Mouse (Mus musculus): ENCODE results near the gene Rps6kb1.

Rps6kb1 gene

DNA sequence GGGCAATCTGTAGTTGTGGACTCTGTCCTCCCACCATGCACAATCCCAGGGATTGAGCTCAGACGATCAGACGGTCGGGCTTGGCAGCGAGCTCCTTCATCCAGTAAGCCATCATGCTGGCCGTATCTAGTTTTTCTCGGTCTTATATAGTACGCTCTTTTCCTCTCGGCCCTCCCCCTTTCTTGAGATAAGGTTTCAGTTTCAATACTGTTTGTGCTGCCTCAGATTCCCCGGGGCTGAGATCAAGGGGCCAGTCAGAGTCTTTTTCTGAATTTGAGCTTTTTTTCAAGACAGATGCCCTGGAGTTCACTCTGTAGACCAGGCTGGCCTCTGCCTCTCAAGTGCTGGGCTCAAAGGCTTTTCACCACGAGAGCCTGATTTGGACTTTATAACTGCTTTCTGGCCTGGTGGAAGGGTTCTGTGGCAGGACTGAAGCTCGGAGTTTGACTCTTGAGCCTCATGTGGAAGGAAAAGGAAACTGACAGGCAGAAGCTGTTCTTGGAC, 36.7 kb upstream of the Rps6kb1 start:
- DNase-seq (ENCODE audit: low spot score in 2 of 2), result no peak

DNA sequence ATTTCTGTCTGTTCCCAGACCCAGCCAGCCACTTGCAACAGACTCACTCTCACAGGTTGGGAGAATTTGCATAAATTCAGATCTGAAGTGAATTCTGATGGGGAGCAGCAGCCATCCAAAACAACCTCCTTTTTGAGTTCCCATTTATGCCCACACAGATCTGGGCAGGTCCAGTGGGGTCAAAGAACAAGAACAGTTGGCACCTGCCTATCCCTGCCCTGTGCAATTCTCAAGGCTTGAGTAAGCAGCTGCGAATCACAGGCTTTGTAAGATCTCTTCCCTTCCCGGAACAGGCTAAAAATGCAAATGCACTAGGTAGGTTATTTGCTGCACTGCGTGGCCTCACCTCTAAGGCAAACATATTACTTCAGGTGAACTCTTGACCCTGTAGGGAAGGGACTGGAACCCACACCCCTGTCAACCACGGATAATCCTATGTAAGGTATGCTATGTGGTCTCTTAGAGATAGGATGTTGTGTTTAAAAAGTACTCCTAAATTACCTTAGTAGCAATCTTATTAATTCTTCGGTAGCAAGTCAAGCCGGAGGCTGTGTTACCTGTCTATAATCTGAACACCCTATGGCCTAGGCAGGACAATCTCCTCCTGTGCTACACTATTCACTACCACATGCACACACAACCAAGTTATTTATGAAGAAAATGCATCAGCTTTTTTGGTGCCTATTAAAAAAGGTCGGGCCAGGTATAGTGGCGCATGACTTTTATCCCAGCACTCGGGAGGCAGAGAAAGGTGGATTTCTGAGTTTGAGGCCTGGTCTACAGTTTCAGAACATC, 35.9 kb upstream of the Rps6kb1 start:
- no peak for DNase-seq (ENCODE audit: low spot score in 2 of 2)

DNA sequence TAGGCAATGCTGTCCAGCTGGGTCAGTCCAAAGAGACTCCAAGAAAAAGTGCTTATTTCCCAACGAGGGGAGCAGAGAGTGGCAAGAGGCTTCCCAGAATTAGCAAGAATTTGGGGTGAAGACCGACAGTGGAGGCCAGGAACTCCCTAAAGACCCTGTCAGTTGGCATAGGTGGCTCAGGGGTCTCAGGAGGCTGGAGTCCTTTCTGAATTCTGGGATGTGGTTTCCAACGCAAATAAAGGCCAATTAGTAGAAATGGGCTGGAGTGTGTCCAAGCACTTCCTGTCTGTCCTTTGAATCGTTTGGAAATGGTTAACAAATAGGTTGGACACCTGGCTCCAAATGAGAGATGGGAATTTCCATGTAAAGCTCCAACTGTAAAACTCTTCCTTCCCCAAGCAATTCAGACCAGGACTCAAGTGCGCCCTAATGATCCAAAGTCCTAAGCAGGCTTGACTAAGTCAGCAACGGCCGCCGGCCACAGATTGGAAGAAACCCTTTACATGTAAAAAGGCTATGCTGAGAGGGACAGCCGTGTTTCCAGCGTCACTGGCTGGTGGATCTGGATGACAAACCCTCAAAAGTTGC, 35.2 kb upstream of the Rps6kb1 start:
- DNase-seq (ENCODE audit: low spot score in 2 of 2), result no peak

DNA sequence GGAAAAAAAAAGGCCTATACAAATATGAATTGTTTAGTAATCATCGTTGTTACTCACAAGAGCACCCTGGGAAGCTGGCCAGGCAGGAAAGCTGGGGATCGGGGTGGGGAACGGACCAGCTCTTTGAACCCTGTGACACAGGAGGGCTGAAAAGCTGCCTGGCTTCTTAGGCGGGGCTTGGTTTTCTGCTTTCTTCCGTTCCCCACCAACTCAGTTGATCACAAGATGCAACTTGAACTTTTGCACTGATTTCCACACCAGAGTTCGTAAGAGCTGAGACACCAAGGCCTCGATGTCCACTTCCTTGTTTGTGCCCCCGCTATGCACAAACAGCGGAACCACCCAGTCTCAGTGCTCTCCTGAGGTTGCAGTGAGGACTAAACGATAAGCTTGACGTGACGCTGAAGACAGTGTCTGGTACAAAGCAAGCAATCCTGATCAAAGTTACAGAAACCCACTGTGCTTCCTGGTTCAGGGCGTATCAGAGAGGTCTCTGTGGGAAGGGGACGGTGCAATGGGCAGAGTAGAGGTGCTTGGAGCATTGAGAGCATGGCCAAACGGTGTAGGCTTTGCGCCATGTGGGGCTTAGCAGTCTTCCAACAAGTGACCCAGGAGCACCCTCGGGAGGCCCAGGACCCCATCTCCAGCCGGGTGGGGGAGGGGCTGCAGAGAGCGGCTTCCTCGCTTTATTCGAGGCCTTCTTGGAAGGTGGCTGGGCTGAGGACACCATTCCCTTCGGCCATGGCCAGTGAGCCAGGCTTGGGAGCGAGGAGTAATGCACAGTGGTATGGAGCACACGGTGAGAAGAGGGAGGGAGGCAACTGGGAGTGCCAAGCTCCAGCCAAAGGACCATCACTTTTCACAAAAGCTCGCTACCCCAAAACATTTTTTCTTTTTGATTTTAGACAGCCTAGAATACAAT, 34.5 kb upstream of the Rps6kb1 start:
- no peak for DNase-seq (ENCODE audit: low spot score in 2 of 2)

DNA sequence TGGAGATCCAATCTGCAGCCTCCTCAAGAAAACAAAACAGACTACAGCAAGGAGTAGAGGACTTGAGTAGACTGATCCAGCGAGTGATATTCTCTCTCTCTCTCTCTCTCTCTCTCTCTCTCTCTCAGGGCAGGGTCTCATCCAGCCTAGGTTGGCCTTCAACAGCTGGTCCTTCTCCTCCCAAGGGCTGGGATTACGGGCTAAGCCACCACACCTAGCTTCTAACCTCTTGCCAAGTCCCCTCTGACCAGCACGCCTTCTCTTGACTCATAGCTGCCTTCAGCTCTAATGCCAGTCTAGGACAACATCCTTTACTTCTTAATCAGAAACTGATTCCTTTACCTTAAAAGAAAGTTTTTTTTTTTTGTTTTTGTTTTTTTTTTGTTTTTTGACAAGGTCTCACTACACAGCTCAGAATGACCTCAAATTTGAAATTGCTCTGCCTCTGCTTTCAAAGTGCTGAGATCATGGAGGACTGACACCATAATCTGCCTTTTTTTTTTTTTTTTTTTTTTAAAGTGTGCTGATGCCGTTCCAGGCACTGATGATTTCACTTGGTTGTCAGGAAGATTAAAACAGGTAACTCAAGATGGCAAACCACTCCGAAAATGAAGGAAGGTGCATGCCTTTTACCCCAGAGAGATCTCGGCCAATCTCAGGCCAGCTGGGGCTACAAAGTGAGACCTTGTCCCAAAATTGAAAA, 33.7 kb upstream of the Rps6kb1 start:
- DNase-seq (ENCODE audit: low spot score in 2 of 2), result no peak

DNA sequence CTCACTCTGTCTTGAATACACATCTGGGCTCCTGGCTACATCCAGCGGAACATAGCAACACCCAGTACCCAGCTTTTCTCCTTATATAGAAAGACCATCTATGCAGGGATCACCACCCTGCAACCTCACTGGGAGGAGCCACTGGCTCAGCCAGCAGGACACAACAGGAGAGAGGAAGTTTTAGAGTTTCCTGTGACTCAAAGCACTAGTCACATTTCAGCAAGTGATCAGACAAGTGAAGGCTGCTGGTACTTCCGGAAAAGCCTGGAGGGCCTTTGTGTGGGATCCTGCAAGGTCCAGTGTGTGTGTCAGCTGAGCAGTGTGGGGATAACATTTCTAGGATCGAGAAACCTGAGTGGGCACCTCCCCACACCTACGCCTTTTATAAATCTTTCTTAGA, 32.6 kb upstream of the Rps6kb1 start:
- DNase-seq (ENCODE audit: low spot score in 2 of 2), result no peak

DNA sequence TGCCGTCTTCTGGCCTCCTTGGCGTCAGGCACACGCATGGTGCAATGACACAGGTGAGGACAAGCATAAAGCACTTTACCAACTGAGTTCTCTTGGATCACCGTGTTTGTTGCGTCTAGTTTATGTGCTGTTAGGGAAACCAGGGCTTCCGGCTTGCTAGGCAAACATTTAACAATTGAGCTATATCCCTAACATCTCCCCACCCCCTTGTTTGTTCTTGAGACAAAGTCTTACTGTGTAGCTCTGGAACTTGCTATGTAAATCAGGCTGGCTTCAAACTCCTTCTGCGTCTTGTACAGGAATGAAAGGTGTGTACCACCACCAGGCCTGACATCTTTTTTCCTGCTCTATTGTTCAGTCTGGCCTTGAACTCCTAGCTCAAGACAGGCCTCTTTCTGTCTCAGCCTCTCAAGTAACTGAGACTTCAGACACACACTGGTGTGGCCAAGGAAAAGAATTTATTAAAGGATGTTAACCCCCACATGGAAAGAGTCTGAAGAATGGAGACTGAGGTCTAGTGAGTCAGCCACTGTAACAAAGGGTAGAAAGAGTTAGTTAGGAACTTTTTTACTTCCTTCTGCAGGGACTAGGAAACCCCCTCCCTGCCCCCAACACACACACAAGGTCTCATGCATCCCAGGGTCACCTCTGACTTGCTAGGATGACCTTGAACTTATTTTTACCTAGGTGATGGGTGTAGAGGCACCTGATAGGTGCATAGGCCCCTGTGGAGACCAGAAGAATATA, 31.2 kb upstream of the Rps6kb1 start:
- DNase-seq (ENCODE audit: low spot score in 2 of 2), result no peak

DNA sequence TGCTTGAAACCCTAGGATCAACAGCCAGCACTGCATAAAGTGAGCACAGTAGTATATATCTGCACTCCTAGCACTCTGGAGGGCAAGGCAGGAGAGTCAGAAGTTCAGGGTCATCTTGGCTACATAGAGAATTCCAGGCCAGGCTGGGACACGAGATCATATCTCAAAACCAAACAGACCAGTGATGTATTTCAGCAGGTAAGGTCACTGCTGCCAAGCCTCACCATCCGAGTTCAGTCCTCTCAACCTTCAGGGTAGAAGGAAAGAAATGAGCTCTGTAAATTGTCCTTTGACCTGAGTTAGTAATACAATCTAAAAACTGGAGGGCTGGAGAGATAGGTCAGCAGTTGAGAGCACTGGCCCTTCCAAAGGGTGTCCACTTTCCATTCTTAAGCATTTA, 29.8 kb upstream of the Rps6kb1 start:
- no peak for DNase-seq (ENCODE audit: low spot score in 2 of 2)

DNA sequence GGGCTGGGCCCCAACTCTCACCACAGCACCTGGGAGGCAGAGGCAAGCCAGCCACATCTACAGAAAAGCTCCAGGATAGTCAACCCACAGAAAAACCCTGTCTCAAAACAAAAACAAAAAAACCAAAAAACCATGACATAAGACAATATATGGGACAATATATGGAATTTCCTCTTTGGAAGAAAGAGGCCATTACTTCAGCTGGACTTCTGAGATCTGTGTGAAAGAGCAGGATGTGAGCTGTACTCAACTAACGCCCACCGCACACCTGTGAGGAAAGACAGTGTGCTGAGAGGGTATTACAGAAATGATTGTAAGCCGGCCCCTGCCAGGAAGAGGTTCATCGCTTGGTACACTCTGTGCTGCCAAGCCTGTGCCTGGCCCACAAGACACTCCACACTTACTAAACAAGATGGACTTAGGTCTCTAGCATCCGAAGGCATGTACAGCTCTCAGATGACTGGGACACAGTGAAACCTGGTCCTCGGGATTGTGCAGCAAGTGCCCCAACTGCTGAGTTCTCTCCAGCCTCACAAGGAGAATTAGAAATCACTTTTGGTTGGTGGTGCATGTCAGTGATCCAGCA, 29.1 kb upstream of the Rps6kb1 start:
- no peak for DNase-seq (ENCODE audit: low spot score in 2 of 2)

DNA sequence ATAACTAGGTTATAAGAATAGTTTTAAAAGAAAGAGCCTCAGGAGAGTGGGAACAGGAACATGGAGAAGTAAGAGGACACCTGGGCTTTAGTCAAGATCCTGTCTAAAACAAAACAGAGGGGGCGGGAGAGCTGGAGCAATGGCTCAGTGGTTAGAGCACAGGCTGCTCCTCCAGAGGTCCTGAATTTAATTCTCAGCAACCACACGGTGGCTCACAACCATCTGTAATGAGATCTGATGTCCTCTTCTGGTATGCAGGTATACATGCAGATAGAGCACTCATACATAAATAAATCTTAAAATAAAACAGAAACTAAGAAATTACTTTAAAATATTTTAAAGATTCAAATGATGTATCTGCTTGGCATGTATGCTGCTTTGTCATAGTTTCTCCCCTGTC, 28.0 kb upstream of the Rps6kb1 start:
- DNase-seq (ENCODE audit: low spot score in 2 of 2), result no peak

DNA sequence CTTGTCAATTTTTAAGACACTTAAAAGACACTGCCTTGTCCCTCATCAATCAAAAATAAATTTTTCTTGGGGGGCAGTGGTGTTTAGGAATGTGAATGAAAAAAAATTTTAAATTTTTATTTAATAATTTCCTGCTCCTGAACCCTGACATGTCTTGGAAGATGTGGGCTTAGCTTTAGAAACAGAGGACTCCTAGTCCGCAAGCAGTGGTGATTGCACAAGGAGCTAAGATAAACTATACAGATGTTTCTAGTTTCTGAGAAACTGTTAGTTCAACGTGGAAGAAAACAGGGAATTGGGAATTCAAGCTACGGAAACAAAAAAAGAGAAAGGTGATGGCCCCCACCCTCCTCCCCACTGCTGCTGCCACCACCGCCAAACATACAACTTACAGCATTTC, 27.3 kb upstream of the Rps6kb1 start:
- no peak for DNase-seq (ENCODE audit: low spot score in 2 of 2)

DNA sequence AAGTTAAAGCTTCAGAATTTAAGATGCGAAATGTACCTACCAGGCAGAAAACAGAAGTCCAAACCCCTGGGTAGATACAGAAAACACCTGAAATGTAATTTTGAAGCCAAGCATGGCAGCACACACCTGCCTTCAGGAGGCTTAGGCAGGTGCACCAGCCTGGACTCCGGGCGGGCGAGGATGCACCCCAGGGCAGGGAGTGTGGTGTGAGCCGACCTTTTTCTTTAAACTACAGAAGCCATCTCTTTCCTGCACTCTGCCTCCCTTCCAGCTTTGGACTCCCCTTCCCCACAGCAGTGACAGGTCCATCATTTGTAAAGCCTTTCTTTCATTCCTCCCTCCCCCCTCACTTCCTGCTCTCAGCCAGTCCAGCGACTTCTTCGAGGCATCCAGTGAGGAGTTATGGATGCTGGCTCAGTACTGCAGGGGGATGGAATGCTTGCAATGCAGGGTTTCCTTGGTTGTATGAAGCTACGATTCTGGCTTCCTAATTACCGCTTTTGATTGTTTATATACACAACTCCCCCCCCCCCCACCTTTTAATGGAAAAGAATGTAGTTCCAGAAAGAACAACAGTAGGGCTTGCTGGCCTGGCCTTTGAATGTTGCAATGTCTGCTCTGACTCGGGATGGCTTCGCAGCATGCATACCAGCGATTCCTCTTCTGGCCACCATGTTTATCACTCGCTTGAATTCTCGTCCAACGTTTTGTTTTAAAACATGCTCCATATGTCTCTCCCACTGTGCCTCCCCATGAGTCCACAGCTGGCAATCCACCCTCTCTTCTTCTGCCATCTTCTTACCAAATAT, 26.6 kb upstream of the Rps6kb1 start:
- DNase-seq (ENCODE audit: low spot score in 2 of 2), result no peak

DNA sequence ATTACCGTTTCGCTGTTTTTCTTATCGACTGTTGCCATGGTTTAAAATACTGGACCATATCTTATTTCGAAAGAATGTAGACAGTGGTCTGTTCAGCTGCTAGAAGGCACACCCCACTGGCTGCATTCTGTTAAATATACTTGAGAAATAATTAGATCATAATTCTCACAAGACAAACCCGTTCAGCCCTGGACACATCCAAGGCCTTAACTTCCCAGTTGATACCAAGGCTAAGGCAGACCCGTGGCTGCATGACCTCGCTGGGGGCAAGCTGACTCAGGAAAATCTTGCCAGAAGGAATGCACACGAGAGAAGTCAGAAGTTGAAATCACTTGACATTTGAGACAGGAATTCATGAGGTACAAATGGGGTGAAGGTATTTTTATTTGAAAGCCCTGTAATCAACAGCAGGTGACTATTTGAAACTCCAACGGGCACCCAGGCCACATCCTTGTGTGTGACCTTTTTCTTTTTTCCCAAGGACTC, 25.7 kb upstream of the Rps6kb1 start:
- DNase-seq (ENCODE audit: low spot score in 2 of 2), result no peak

DNA sequence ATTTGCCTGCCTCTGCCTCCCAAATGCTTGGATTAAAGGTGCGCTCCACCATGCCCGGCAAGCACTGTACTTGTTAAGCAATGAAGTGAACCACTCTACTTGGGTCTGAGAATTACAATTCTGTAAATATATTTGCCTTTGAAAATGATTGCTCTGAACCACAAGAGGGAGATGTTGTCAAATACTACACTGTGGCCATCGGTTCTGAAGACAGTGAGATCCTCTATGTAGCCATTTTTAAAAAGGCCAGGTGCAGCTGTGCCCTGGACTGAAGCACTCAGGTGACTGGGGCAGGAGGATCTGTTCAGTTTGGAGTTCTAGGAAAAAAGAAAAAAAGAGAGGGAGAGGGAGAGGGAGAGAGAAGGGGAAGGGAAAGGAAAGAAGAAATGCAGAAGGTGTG, 23.8 kb upstream of the Rps6kb1 start:
- DNase-seq (ENCODE audit: low spot score in 2 of 2), result no peak

DNA sequence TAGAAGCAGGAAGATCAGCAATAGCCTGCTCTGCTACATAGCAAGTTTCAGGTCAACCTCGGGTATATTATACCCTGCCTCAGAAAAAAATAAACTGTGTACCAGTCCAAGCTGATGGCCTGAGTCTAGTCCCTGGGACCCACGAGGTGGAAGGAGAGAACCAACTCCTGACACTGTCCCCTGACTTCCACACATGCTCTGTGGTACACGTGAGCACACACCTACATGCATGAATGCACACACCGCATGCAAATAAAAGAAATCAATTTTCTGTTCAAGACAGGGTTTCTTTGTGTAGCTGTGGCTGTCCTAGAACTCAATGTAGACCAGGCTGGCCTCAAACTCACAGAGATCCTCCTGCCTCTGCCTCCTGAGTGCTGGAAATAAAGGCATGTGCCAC, 13.7 kb upstream of the Rps6kb1 start:
- no peak for DNase-seq (ENCODE audit: low spot score in 2 of 2)

DNA sequence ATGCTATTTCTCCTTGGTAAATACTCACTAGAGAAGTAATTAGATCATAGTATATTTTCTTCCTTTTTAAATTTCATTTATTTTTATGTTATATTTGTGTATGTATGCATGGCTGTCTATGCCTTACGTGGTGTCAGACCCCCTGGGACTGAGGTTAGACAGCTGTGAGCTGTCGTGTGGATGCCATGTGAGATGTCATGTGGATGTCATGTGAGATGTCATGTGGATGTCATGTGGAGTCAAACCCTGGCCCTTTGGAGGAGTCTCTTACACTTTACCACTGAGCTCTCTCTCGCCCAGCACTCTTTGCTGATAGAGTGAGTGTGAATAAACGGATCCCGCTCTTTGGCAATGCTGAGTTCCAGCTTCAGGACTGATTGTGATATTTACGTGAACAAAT, 8.9 kb upstream of the Rps6kb1 start:
- no peak for DNase-seq (ENCODE audit: low spot score in 2 of 2)

DNA sequence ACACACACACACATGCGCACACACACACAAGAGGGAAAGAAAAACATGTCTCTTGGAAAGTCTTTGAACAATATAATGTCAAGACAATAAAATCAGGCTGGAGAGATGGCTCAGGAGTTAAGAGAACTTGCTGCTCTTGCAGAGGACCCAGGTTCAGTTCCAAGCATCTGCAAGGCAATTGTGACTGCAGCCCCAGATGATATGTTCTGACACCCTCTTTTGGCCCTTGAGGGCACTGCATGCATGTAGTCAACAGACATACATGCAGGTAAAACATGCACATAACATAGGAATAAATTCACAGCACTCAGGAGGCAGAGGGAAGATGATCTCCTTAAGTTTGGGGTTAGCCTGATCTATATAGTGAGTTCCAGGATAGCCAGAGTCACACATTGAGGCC, 2.8 kb upstream of the Rps6kb1 start:
- DNase-seq (ENCODE audit: low spot score in 2 of 2), result no peak

DNA sequence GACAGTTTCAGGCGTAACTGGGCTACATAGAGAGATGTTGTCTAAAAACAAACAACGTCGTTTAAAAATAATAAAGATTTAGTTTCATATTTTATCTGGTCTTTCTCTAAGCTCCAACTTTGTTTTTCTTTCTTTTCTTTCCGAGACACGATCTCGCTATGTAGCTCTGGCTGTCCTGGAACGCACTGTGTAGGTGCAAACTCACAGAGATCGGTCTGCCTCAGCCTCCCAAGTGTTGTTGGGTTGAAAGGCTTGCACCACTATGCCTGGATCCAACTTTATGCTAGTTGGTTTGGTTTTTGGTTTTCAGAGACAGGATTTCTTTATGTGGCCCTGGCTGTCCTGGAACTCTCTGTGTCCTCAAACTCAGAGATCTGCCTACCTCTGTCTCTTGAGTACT, 951 bp upstream of the Rps6kb1 start:
- no peak for DNase-seq (ENCODE audit: low spot score in 2 of 2)

DNA sequence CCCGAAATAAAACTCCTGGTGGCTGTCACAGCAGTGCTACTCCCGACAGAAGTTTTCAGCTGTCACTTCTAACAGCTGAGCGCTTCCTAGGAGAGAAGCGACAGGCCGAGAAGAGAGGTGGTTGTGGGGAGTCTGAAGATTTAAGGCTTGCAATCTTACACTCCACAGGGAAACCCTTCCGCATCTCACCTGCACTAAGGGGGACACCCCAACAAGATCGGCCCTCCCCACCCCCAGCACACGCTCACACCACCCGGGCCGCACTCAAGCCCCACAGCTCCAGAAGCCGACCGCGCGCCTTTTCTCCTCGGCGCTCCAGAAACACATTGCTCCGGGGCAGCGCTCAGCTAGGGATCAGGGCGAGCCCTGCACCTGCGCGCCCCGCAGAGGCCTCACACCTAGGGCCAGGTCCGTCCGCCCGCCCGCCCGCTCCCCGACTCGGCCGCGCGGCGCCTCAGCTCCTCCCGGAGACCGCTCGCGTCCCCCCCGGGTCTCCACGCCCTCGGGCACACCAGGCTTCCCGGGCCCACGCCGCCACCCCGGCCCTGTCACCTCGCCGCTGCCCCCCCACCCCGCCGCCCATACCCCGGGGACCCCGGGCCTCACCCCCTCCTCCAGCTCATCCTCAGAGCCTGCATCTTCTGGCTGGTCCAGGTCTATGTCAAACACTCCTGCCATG, 506 bp downstream of the Rps6kb1 start:
- DNase-seq (ENCODE audit: low spot score in 2 of 2), result peak; percentile 13 to 19
